In genomic region chr4:130274346-130275015, GRCm38 (mm10) we compare ENCODE assay signal across 8 mouse cellular contexts. TPM values are rescaled to one million over a fixed set of nuclear protein-coding genes. Genes with fewer than 3 reads are reported as not detected.
DNase-seq lines count a peak whose midpoint lies in the region; ATAC-seq and TF ChIP-seq lines count a peak whose summit lies in the region.

No protein-coding gene starts in this region.

- H3K27ac ChIP-seq in heart, embryonic 12.5 days (ENCODE audit: poor library complexity, severe bottlenecking) = peak overlapping the region; percentile 28; the same call in 1 of the 2 replicates
- no peak overlapping the region for H3K27ac ChIP-seq in intestine, embryonic 16.5 days (ENCODE audit: low read length)

- TF ChIP-seq CTCF in E14TG2a.4 (conservative IDR thresholded peaks at IDR 0.05; ENCODE audit: low read length) = no peak

- H3K9ac ChIP-seq in heart, embryonic 12.5 days = peak overlapping the region; percentile 66
- H3K9ac ChIP-seq in intestine, embryonic 16.5 days (ENCODE audit: low read depth, low read length) = peak overlapping the region; percentile 64

- peaks cover 20% of the 10 kb centered on the region for H3K4me1 ChIP-seq in heart, embryonic 12.5 days (replicated peaks)
- H3K4me1 ChIP-seq in E14TG2a.4 (replicated peaks; ENCODE audit: low read depth, low read length) = peaks cover 17% of the 10 kb centered on the region
- H3K4me1 ChIP-seq in intestine, embryonic 16.5 days (ENCODE audit: control insufficient read depth, insufficient read depth, low read length) = peaks cover 6% of the 10 kb centered on the region

- H3K27me3 ChIP-seq in heart, embryonic 12.5 days (replicated peaks) = peaks cover 92% of the 10 kb centered on the region
- H3K27me3 ChIP-seq in E14TG2a.4 (ENCODE audit: insufficient read depth, low read length) = peaks cover 90% of the 10 kb centered on the region
- peaks cover 12% of the 10 kb centered on the region for H3K27me3 ChIP-seq in intestine, embryonic 16.5 days (replicated peaks; ENCODE audit: control insufficient read depth, insufficient read depth, low read length)

- H3K36me3 ChIP-seq in heart, embryonic 12.5 days = no peaks in the 10 kb centered on the region
- H3K36me3 ChIP-seq in E14TG2a.4 (ENCODE audit: insufficient read depth, low read length) = no peaks in the 10 kb centered on the region
- no peaks in the 10 kb centered on the region for H3K36me3 ChIP-seq in intestine, embryonic 16.5 days (ENCODE audit: control insufficient read depth, insufficient read depth, low read length)

- no peak for DNase-seq in heart, postnatal 25 days (ENCODE audit: low spot score)
- DNase-seq in embryo, embryonic 11 days = peak; percentile 80
- DNase-seq in retina, embryonic 14.5 days (ENCODE audit: low spot score) = peak; percentile 72
- no peak for DNase-seq in adrenal gland, postnatal 25 days
- DNase-seq in testis, postnatal 10 days (ENCODE audit: low spot score) = no peak

- no peak for ATAC-seq in heart, embryonic 12.5 days (ENCODE audit: insufficient number of reproducible peaks, low FRiP score)
- peak; percentile 37; the same call in 1 of the 2 replicates for ATAC-seq in intestine, embryonic 16.5 days

- under 1% methylated on average over 28 of the region's 29 CpGs for WGBS in heart, embryonic 12.5 days
- WGBS in intestine, embryonic 16.5 days = 1% methylated on average over 29 of the region's 29 CpGs

- peak overlapping the region; percentile 56 for H3K4me3 ChIP-seq in heart, embryonic 12.5 days
- H3K4me3 ChIP-seq in E14TG2a.4 (replicated peaks; ENCODE audit: low read length) = peak overlapping the region; percentile 84
- H3K4me3 ChIP-seq in intestine, embryonic 16.5 days (ENCODE audit: low read length) = peak overlapping the region; percentile 59

- H3K4me2 ChIP-seq in heart, embryonic 12.5 days = peak overlapping the region; percentile 92
- peak overlapping the region; percentile 98 for H3K4me2 ChIP-seq in intestine, embryonic 16.5 days (ENCODE audit: low read depth, low read length)

- H3K9me3 ChIP-seq in heart, embryonic 12.5 days (replicated peaks) = no peaks in the 10 kb centered on the region
- H3K9me3 ChIP-seq in E14TG2a.4 (ENCODE audit: low read length) = no peaks in the 10 kb centered on the region
- no peaks in the 10 kb centered on the region for H3K9me3 ChIP-seq in intestine, embryonic 16.5 days (ENCODE audit: control insufficient read depth, low read length)

- intact Hi-C loops in heart, postnatal 25 days (cut with DNase I) = no loop called here

RNA-seq across cellular contexts. Expression of gene Serinc2, which starts 4.5 kb away (rescaled TPM):
- 13.6 and 14.1 TPM in 2 replicates for polyA plus RNA-seq in heart, embryonic 12.5 days (2016; fragmentation: Nextera tagmentation; extraction: Ambion mirVana)
- total RNA-seq in heart, postnatal 25 days (2021) = 1 to 10 TPM; 2.2 to 3.0 TPM
- polyA plus RNA-seq in intestine, embryonic 16.5 days (2015; fragmentation: Nextera tagmentation; extraction: Ambion mirVana) = 20.6 and 22.8 TPM in 2 replicates
- total RNA-seq in adrenal gland, postnatal 25 days (2021) = 0.85 and 0.90 TPM in 2 replicates

RNA-seq across cellular contexts. Expression of gene Fabp3, which starts 33.9 kb away (rescaled TPM):
- 762 and 794 TPM in 2 replicates for polyA plus RNA-seq in heart, embryonic 12.5 days (2016; fragmentation: Nextera tagmentation; extraction: Ambion mirVana)
- 1,000 to 10,000 TPM; 5,192 to 5,215 TPM for total RNA-seq in heart, postnatal 25 days (2021)
- polyA plus RNA-seq in intestine, embryonic 16.5 days (2015; fragmentation: Nextera tagmentation; extraction: Ambion mirVana) = 4.0 and 4.5 TPM in 2 replicates
- total RNA-seq in adrenal gland, postnatal 25 days (2021) = 44.7 and 45.0 TPM in 2 replicates

RNA-seq across cellular contexts. Expression of gene Gm10570, which starts 34.0 kb away (rescaled TPM):
- polyA plus RNA-seq in heart, embryonic 12.5 days (2016; fragmentation: Nextera tagmentation; extraction: Ambion mirVana) = 0.88 and 1.5 TPM in 2 replicates
- total RNA-seq in heart, postnatal 25 days (2021) = under 1 TPM in 1 of 2 experiments, not detected in 1; 0.75 TPM
- polyA plus RNA-seq in intestine, embryonic 16.5 days (2015; fragmentation: Nextera tagmentation; extraction: Ambion mirVana) = not detected in 2 replicates
- total RNA-seq in adrenal gland, postnatal 25 days (2021) = not detected in 2 replicates

RNA-seq across cellular contexts. Expression of gene Gm853, which starts 52.3 kb away (rescaled TPM):
- not detected in 2 replicates for polyA plus RNA-seq in heart, embryonic 12.5 days (2016; fragmentation: Nextera tagmentation; extraction: Ambion mirVana)
- not detected for total RNA-seq in heart, postnatal 25 days (2021)
- polyA plus RNA-seq in intestine, embryonic 16.5 days (2015; fragmentation: Nextera tagmentation; extraction: Ambion mirVana) = not detected in 2 replicates
- not detected in 2 replicates for total RNA-seq in adrenal gland, postnatal 25 days (2021)

Comparison
In these comparisons a context has a peak if more than half of its experiments do, and no peak if none do; other contexts are left out.
1. DNase-seq: peak in embryo, embryonic 11 days (single experiment) and retina, embryonic 14.5 days (single experiment); none in heart, postnatal 25 days (single experiment), adrenal gland, postnatal 25 days (single experiment) and testis, postnatal 10 days (single experiment).
2. RNA of gene Fabp3, which starts 33.9 kb away (total RNA-seq): 5,192 to 5,215 TPM in heart, postnatal 25 days; 44.7 to 45.0 TPM in adrenal gland, postnatal 25 days; every median in the first group is over 100 times any median in the second.
3. Peak in every context shown above with its lines, with median percentiles within 50 percentile points of each other: H3K4me3 ChIP-seq.